Mouse (Mus musculus) C2C12 (cell line): ENCODE measurements around the gene Clstn1.

Experiments used
- CTCF ChIP-seq: IDR thresholded peaks from one replicate; pipeline ENCODE4 v1.5.1; 2011; ENCODE audit not compliant: control insufficient read depth, insufficient read depth, insufficient read length
- USF1 ChIP-seq: IDR thresholded peaks from one replicate; pipeline ENCODE4 v1.6.1; 2011; ENCODE audit warnings: low read depth, mild to moderate bottlenecking, control low read depth, moderate library complexity

GRCm38 (mm10) chr4:149684841-149685623 lies 98.8 kb downstream of the Clstn1 start:
- TF ChIP-seq CTCF (no peak), USF1 (no peak)
